Mouse (Mus musculus): ENCODE results near the gene Apof. TPM values are rescaled to one million over a fixed set of nuclear protein-coding genes. Genes with fewer than 3 reads are reported as not detected.
A peak's percentile ranks its signal among the peaks of the same experiment; 100 is the strongest.

Gene Apof
- total and polyA plus RNA-seq, 3 experiments = not detected

GRCm38 (mm10) chr10:128231146-128231545, 37.3 kb upstream of the Apof start:
- Histone ChIP-seq H3K4me3 (ENCODE audit: control insufficient read depth in 1 of 2, insufficient read depth in 1 of 2, low read depth in 2 of 2, low read length in 2 of 2) (peak overlapping the region; percentile 79 to 85), H3K27me3 (ENCODE audit: control insufficient read depth in 1 of 2, insufficient read depth in 2 of 2, low read length in 2 of 2) (no peaks in the 10 kb centered on the region), H3K79me2 (ENCODE audit: control insufficient read depth, insufficient read depth, low read length, poor library complexity) (peaks cover 14% of the 10 kb centered on the region), H3K36me3 (ENCODE audit: control insufficient read depth in 1 of 2, insufficient read depth in 2 of 2, low read length in 2 of 2) (peaks cover 0 to 11% of the 10 kb centered on the region in 2 experiments; a peak in 2 of 4 replicates), H3K4me1 (ENCODE audit: control insufficient read depth in 1 of 2, insufficient read depth in 2 of 2, low read length in 2 of 2) (peaks cover 5 to 11% of the 10 kb centered on the region in 2 experiments), H3K27ac (ENCODE audit: control insufficient read depth, low read depth, low read length) (peak overlapping the region; percentile 93), H3K9ac (ENCODE audit: control insufficient read depth, low read depth, low read length, poor library complexity, severe bottlenecking) (peak overlapping the region; percentile 94), H3K9me3 (replicated peaks; ENCODE audit: insufficient read depth, low read length) (no peaks in the 10 kb centered on the region)
- DNase-seq (ENCODE audit: low read depth, low spot score) = peak; percentile 62
- TF ChIP-seq GABPA (IDR thresholded peaks at IDR 0.05; ENCODE audit: low read depth, low read length) = no peak
- TF ChIP-seq MAZ (IDR thresholded peaks at IDR 0.05; ENCODE audit: low read depth, low read length) = no peak
- no peak for TF ChIP-seq USF2 (IDR thresholded peaks at IDR 0.05; ENCODE audit: borderline replicate concordance in 1 of 2, insufficient read depth in 1 of 2, low read depth in 1 of 2, low read length in 2 of 2)
- no peak for TF ChIP-seq MYB (IDR thresholded peaks at IDR 0.05; ENCODE audit: low read depth, low read length)
- TF ChIP-seq KAT2A (conservative IDR thresholded peaks at IDR 0.05; ENCODE audit: low read depth, low read length) = no peak
- TF ChIP-seq USF1 (IDR thresholded peaks at IDR 0.05; ENCODE audit: low read depth, low read length) = no peak
- no peak; the same call in 1 of the 2 replicates for TF ChIP-seq ZNF384 (IDR thresholded peaks at IDR 0.05; ENCODE audit: low read depth, low read length)
- TF ChIP-seq RCOR1 (IDR thresholded peaks at IDR 0.05; ENCODE audit: low read depth, low read length) = 0 out of 2 replicates have a peak, but pooled peaks have one; percentile 10
- no peak for TF ChIP-seq POLR2A (IDR thresholded peaks at IDR 0.05; ENCODE audit: control insufficient read depth in 1 of 2, insufficient read depth in 1 of 2, low read depth in 1 of 2, low read length in 2 of 2, poor library complexity in 1 of 2)

- Histone ChIP-seq H3K36me3 (ENCODE audit: control insufficient read depth in 1 of 2, insufficient read depth in 2 of 2, low read length in 2 of 2) (peaks cover 0 to 13% of the 10 kb centered on the region in 2 experiments; a peak in 2 of 4 replicates), H3K79me2 (ENCODE audit: control insufficient read depth, insufficient read depth, low read length, poor library complexity) (peaks cover 14% of the 10 kb centered on the region), H3K27ac (ENCODE audit: control insufficient read depth, low read depth, low read length) (peak within 1 kb of the TSS; percentile 93), H3K9ac (ENCODE audit: control insufficient read depth, low read depth, low read length, poor library complexity, severe bottlenecking) (peak within 1 kb of the TSS; percentile 94), H3K27me3 (ENCODE audit: control insufficient read depth in 1 of 2, insufficient read depth in 2 of 2, low read length in 2 of 2) (no peaks in the 10 kb centered on the region), H3K4me1 (ENCODE audit: control insufficient read depth in 1 of 2, insufficient read depth in 2 of 2, low read length in 2 of 2) (peaks cover 5 to 11% of the 10 kb centered on the region in 2 experiments), H3K9me3 (replicated peaks; ENCODE audit: insufficient read depth, low read length) (no peaks in the 10 kb centered on the region), H3K4me3 (ENCODE audit: control insufficient read depth in 1 of 2, insufficient read depth in 1 of 2, low read depth in 2 of 2, low read length in 2 of 2) (peak within 1 kb of the TSS; percentile 79 to 85)
- DNase-seq (ENCODE audit: low read depth, low spot score) = peak; percentile 92
- TF ChIP-seq ZNF384 (IDR thresholded peaks at IDR 0.05; ENCODE audit: low read depth, low read length) (no peak), TCF12 (IDR thresholded peaks at IDR 0.05; ENCODE audit: low read depth, low read length) (peak; percentile 35), UBTF (IDR thresholded peaks at IDR 0.05; ENCODE audit: borderline replicate concordance, insufficient read depth, low read depth, low read length) (0 out of 2 replicates have a peak, but pooled peaks have one; percentile 18), MAZ (IDR thresholded peaks at IDR 0.05; ENCODE audit: low read depth, low read length) (peak; percentile 32), ZMIZ1 (IDR thresholded peaks at IDR 0.05; ENCODE audit: low read depth, low read length) (peak; percentile 86), ELF1 (IDR thresholded peaks at IDR 0.05; ENCODE audit: low read depth, low read length) (peak; percentile 69), MYB (IDR thresholded peaks at IDR 0.05; ENCODE audit: low read depth, low read length) (no peak), CHD1 (IDR thresholded peaks at IDR 0.05; ENCODE audit: low read depth, low read length) (peak; percentile 99), SIN3A (IDR thresholded peaks at IDR 0.05; ENCODE audit: low read length) (peak; percentile 50; the same call in 1 of the 2 replicates), BHLHE40 (IDR thresholded peaks at IDR 0.05; ENCODE audit: borderline replicate concordance, low read depth, low read length) (no peak), E2F4 (IDR thresholded peaks at IDR 0.05; ENCODE audit: borderline replicate concordance, low read depth, low read length) (peak; percentile 93), NELFE (IDR thresholded peaks at IDR 0.05; ENCODE audit: low read depth, low read length) (peak; percentile 89), ETS1 (IDR thresholded peaks at IDR 0.05; ENCODE audit: low read depth, low read length) (0 out of 2 replicates have a peak, but pooled peaks have one; percentile 21), ZKSCAN1 (IDR thresholded peaks at IDR 0.05; ENCODE audit: low read depth, low read length) (no peak), HCFC1 (IDR thresholded peaks at IDR 0.05; ENCODE audit: low read depth, low read length) (peak; percentile 45), SMC3 (IDR thresholded peaks at IDR 0.05; ENCODE audit: low read depth, low read length) (no peak), GABPA (IDR thresholded peaks at IDR 0.05; ENCODE audit: low read depth, low read length) (no peak), JUND (IDR thresholded peaks at IDR 0.05; ENCODE audit: low read depth, low read length) (no peak), GATA1 (IDR thresholded peaks at IDR 0.05; ENCODE audit: low read depth, low read length) (no peak; the same call in 1 of the 2 replicates), POLR2AphosphoS5 (IDR thresholded peaks at IDR 0.05; ENCODE audit: borderline replicate concordance, low read depth, low read length) (no peak), RCOR1 (IDR thresholded peaks at IDR 0.05; ENCODE audit: low read depth, low read length) (no peak), NRF1 (IDR thresholded peaks at IDR 0.05; ENCODE audit: insufficient read depth, low read depth, low read length, poor library complexity, severe bottlenecking) (peak; percentile 74), POLR2A (IDR thresholded peaks at IDR 0.05; ENCODE audit: control insufficient read depth in 1 of 2, insufficient read depth in 1 of 2, low read depth in 1 of 2, low read length in 2 of 2, poor library complexity in 1 of 2) (peak; percentile 85 to 87), TAL1 (IDR thresholded peaks at IDR 0.05; ENCODE audit: low read length) (no peak), MAX (IDR thresholded peaks at IDR 0.05; ENCODE audit: low read length) (peak; percentile 39; the same call in 1 of the 2 replicates)
Observed at GRCm38 (mm10) chr10:128231697-128232419, 36.6 kb upstream of the Apof start, which contains the start of gene Timeless. Gene Timeless, plus strand, starts transcription at chr10:128232065.

All from MEL (cell line).